Mouse (Mus musculus) lung, embryonic 16.5 days (tissue): ENCODE data around the gene Stpg4. TPM values are rescaled to one million over a fixed set of nuclear protein-coding genes. Genes with fewer than 3 reads are reported as not detected.
A peak's percentile ranks its signal among the peaks of the same experiment; 100 is the strongest.

Experiments used
- ATAC-seq: fragments of 200-750 bp; cut with Nextera tagmentation; 2 replicates; pipeline ENCODE4 v1.8.0; 2017; ENCODE audit warnings: low read depth, mild to moderate bottlenecking, moderate library complexity
- H3K27ac ChIP-seq: fragments of 300-500 bp; sonication (generic); 2 replicates; pipeline ENCODE4 v1.5.1; 2014; ENCODE audit warnings: mild to moderate bottlenecking, control low read depth, low read length
- H3K27me3 ChIP-seq: fragments of 300-500 bp; sonication (generic); 2 replicates; pipeline ENCODE4 v1.6.1; 2014; ENCODE audit warnings: low read depth, low read length, mixed read lengths; ENCODE audit not compliant: control insufficient read depth, insufficient read depth
- H3K36me3 ChIP-seq: fragments of 300-500 bp; sonication (generic); 2 replicates; pipeline ENCODE4 v1.6.1; 2014; ENCODE audit warnings: low read length; ENCODE audit not compliant: control insufficient read depth, insufficient read depth
- H3K4me1 ChIP-seq: fragments of 300-500 bp; sonication (generic); replicated peaks from 2 replicates; pipeline ENCODE4 v1.6.1; 2014; ENCODE audit warnings: low read length, mixed read lengths; ENCODE audit not compliant: control insufficient read depth, insufficient read depth
- H3K4me2 ChIP-seq: fragments of 300-500 bp; sonication (generic); 2 replicates; pipeline ENCODE4 v1.6.1; 2014; ENCODE audit warnings: low read depth, low read length, control low read depth
- H3K4me3 ChIP-seq: fragments of 300-500 bp; sonication (generic); 2 replicates; pipeline ENCODE4 v1.5.1; 2014; ENCODE audit warnings: mild to moderate bottlenecking, low read length, control low read depth
- H3K9ac ChIP-seq: fragments of 300-500 bp; sonication (generic); 2 replicates; pipeline ENCODE4 v1.6.1; 2014; ENCODE audit warnings: low read length, control low read depth
- H3K9me3 ChIP-seq: fragments of 300-500 bp; sonication (generic); 2 replicates; pipeline ENCODE4 v1.6.1; 2016; ENCODE audit warnings: low read length; ENCODE audit not compliant: control insufficient read depth
- WGBS: fragments of 180-500 bp; shearing (Covaris S2); extraction: QIAGEN DNeasy Blood & Tissue Kit; methylation state at CpG from one replicate; pipeline ENCODE4 v1.1.7; 2014; 5-methylcytosine and 5-hydroxymethylcytosine counted together
- polyA plus RNA-seq: library from polyadenylated mRNA; unstranded; fragments of >200 nt; fragmentation: Nextera tagmentation; extraction: Ambion mirVana; gene quantifications from 2 replicates; pipeline ENCODE4 v1.2.1, GENCODE M21; 2015

Gene Stpg4
- polyA plus RNA-seq, 1 experiment from 2014 or later, result not detected

GRCm38 (mm10) chr17:87377536-87377935 is 50.0 kb downstream of the Stpg4 start:
- Histone ChIP-seq H3K4me3 (no peak overlapping the region), H3K27me3 (no peaks in the 10 kb centered on the region), H3K36me3 (no peaks in the 10 kb centered on the region), H3K4me2 (no peak overlapping the region), H3K9me3 (no peaks in the 10 kb centered on the region), H3K9ac (no peak overlapping the region), H3K27ac (no peak overlapping the region; the same call in 1 of the 2 replicates), H3K4me1 (peaks cover 40% of the 10 kb centered on the region)
- WGBS, result 49% methylated on average over 6 of the region's 6 CpGs
- ATAC-seq, result peak; percentile 24; the same call in 1 of the 2 replicates

- WGBS, result 83% methylated on average over 6 of the region's 6 CpGs
- Histone ChIP-seq H3K27me3 (no peaks in the 10 kb centered on the region), H3K4me2 (no peak overlapping the region), H3K9me3 (no peaks in the 10 kb centered on the region), H3K27ac (peak overlapping the region; percentile 81), H3K4me3 (no peak overlapping the region), H3K36me3 (no peaks in the 10 kb centered on the region), H3K9ac (0 out of 2 replicates have a peak overlapping the region, but pooled peaks have one; percentile 4), H3K4me1 (peaks cover 40% of the 10 kb centered on the region)
- no peak for ATAC-seq
These were observed 50.6 kb downstream of the Stpg4 start for GRCm38 (mm10) chr17:87376831-87377471.

- Histone ChIP-seq H3K4me2 (no peak overlapping the region), H3K4me1 (peaks cover 40% of the 10 kb centered on the region), H3K36me3 (no peaks in the 10 kb centered on the region), H3K27me3 (no peaks in the 10 kb centered on the region), H3K4me3 (no peak overlapping the region), H3K9ac (no peak overlapping the region), H3K9me3 (no peaks in the 10 kb centered on the region), H3K27ac (peak overlapping the region; percentile 81)
- WGBS, result 12% methylated on average over 10 of the region's 10 CpGs
- ATAC-seq, result peak; percentile 81
These were observed 51.5 kb downstream of the Stpg4 start for GRCm38 (mm10) chr17:87375941-87376511.

GRCm38 (mm10) chr17:87373327-87373726 is 54.2 kb downstream of the Stpg4 start:
- Histone ChIP-seq H3K9ac (no peak overlapping the region), H3K4me2 (no peak overlapping the region), H3K36me3 (no peaks in the 10 kb centered on the region), H3K27ac (no peak overlapping the region), H3K9me3 (no peaks in the 10 kb centered on the region), H3K4me1 (peaks cover 25% of the 10 kb centered on the region), H3K4me3 (no peak overlapping the region), H3K27me3 (no peaks in the 10 kb centered on the region)
- WGBS, result 68% methylated on average over 9 of the region's 9 CpGs
- ATAC-seq, result no peak

- ATAC-seq, result no peak
- H3K36me3 ChIP-seq, result no peaks in the 10 kb centered on the region
- no peak overlapping the region for H3K27ac ChIP-seq
- H3K9me3 ChIP-seq, result no peaks in the 10 kb centered on the region
- no peaks in the 10 kb centered on the region for H3K27me3 ChIP-seq
- H3K4me2 ChIP-seq, result no peak overlapping the region
- peaks cover 28% of the 10 kb centered on the region for H3K4me1 ChIP-seq
- H3K9ac ChIP-seq, result no peak overlapping the region
- WGBS, result 81% methylated on average over 7 of the region's 7 CpGs
- no peak overlapping the region for H3K4me3 ChIP-seq
These were observed 55.4 kb downstream of the Stpg4 start for GRCm38 (mm10) chr17:87372189-87372588.

GRCm38 (mm10) chr17:87369270-87369759 is 58.2 kb downstream of the Stpg4 start:
- H3K36me3 ChIP-seq, result no peaks in the 10 kb centered on the region
- ATAC-seq, result 0 out of 2 replicates have a peak, but pooled peaks have one; percentile 24
- peaks cover 12% of the 10 kb centered on the region for H3K4me1 ChIP-seq
- H3K4me3 ChIP-seq, result no peak overlapping the region
- 66% methylated on average over 18 of the region's 18 CpGs for WGBS
- H3K27ac ChIP-seq, result no peak overlapping the region
- H3K4me2 ChIP-seq, result no peak overlapping the region
- no peaks in the 10 kb centered on the region for H3K9me3 ChIP-seq
- H3K9ac ChIP-seq, result no peak overlapping the region
- H3K27me3 ChIP-seq, result no peaks in the 10 kb centered on the region

- H3K9ac ChIP-seq, result no peak overlapping the region
- no peak overlapping the region for H3K4me2 ChIP-seq
- H3K27ac ChIP-seq, result no peak overlapping the region
- WGBS, result 82% methylated on average over 10 of the region's 10 CpGs
- ATAC-seq, result no peak
- H3K27me3 ChIP-seq, result no peaks in the 10 kb centered on the region
- no peak overlapping the region for H3K4me3 ChIP-seq
- peaks cover 12% of the 10 kb centered on the region for H3K4me1 ChIP-seq
- H3K9me3 ChIP-seq, result no peaks in the 10 kb centered on the region
- H3K36me3 ChIP-seq, result no peaks in the 10 kb centered on the region
These were observed 59.1 kb downstream of the Stpg4 start for GRCm38 (mm10) chr17:87368481-87368880.

GRCm38 (mm10) chr17:87367640-87368039 is 59.9 kb downstream of the Stpg4 start:
- Histone ChIP-seq H3K27me3 (no peaks in the 10 kb centered on the region), H3K9me3 (no peaks in the 10 kb centered on the region), H3K9ac (no peak overlapping the region), H3K4me3 (no peak overlapping the region), H3K36me3 (no peaks in the 10 kb centered on the region), H3K4me2 (no peak overlapping the region), H3K4me1 (peaks cover 12% of the 10 kb centered on the region), H3K27ac (no peak overlapping the region)
- WGBS, result 58% methylated on average over 3 of the region's 3 CpGs
- no peak for ATAC-seq

GRCm38 (mm10) chr17:87367228-87367627 is 60.3 kb downstream of the Stpg4 start:
- peaks cover 12% of the 10 kb centered on the region for H3K4me1 ChIP-seq
- WGBS, result 37% methylated on average over 4 of the region's 4 CpGs
- no peaks in the 10 kb centered on the region for H3K9me3 ChIP-seq
- no peaks in the 10 kb centered on the region for H3K36me3 ChIP-seq
- no peak for ATAC-seq
- H3K9ac ChIP-seq, result no peak overlapping the region
- no peak overlapping the region for H3K4me3 ChIP-seq
- H3K4me2 ChIP-seq, result no peak overlapping the region
- no peak overlapping the region for H3K27ac ChIP-seq
- H3K27me3 ChIP-seq, result no peaks in the 10 kb centered on the region
